8 mouse cellular contexts compared by ENCODE assay signal in genomic region chr5:88722213-88722600, GRCm38 (mm10). TPM values are rescaled to one million over a fixed set of nuclear protein-coding genes. Genes with fewer than 3 reads are reported as not detected.
DNase-seq lines count a peak whose midpoint lies in the region; ATAC-seq and TF ChIP-seq lines count a peak whose summit lies in the region.

No protein-coding gene starts in this region.

- 18% methylated on average over 4 of the region's 4 CpGs for whole genome bisulfite sequencing in heart, adult 2 months
- WGBS in embryonic facial prominence, embryonic 14.5 days: 38% methylated on average over 4 of the region's 4 CpGs
- WGBS in hindbrain, postnatal 0 days: 10% methylated on average over 4 of the region's 4 CpGs
- WGBS in liver, embryonic 12.5 days (ENCODE audit: insufficient replicate concordance): 8% methylated on average over 4 of the region's 4 CpGs

- intact Hi-C loops in heart, adult 2 months (cut with DNase I): no loop called here

- no peaks in the 10 kb centered on the region for H3K27me3 ChIP-seq in heart, adult 2 months (ENCODE audit: control insufficient read depth, insufficient read depth, low read length)
- H3K27me3 ChIP-seq in embryonic facial prominence, embryonic 14.5 days (replicated peaks; ENCODE audit: control insufficient read depth, insufficient read depth, low read length): no peaks in the 10 kb centered on the region
- H3K27me3 ChIP-seq in hindbrain, postnatal 0 days (ENCODE audit: insufficient read depth, low read length): no peaks in the 10 kb centered on the region
- no peaks in the 10 kb centered on the region for H3K27me3 ChIP-seq in liver, embryonic 12.5 days (replicated peaks)

- peak overlapping the region; percentile 94 for H3K9ac ChIP-seq in heart, adult 2 months (ENCODE audit: low read depth, low read length)
- peak overlapping the region; percentile 96 for H3K9ac ChIP-seq in embryonic facial prominence, embryonic 14.5 days (ENCODE audit: low read depth, low read length)
- peak overlapping the region; percentile 96 for H3K9ac ChIP-seq in hindbrain, postnatal 0 days (replicated peaks; ENCODE audit: low read length)
- H3K9ac ChIP-seq in liver, embryonic 12.5 days: peak overlapping the region; percentile 99

- no peak for TF ChIP-seq POLR2A in heart, adult 2 months (IDR thresholded peaks at IDR 0.05; ENCODE audit: insufficient read depth, low read depth, low read length)

- peak; percentile 19 to 38 for DNase-seq in heart, adult 2 months
- no peak for DNase-seq in heart, adult 9 months (ENCODE audit: low spot score in 2 of 2)
- DNase-seq in MN1 (ENCODE audit: low spot score): peak; percentile 67
- DNase-seq in embryonic facial prominence, embryonic 14.5 days (ENCODE audit: low spot score): no peak
- peak; percentile 11 for DNase-seq in hindbrain, postnatal 0 days (ENCODE audit: low spot score)
- DNase-seq in right cerebral cortex, postnatal 14 days: peak; percentile 35
- no peak for DNase-seq in thymus, adult 18-20 months

- peak overlapping the region; percentile 95 for H3K4me3 ChIP-seq in heart, adult 2 months
- peak overlapping the region; percentile 97 for H3K4me3 ChIP-seq in embryonic facial prominence, embryonic 14.5 days (ENCODE audit: low read depth, low read length)
- peak overlapping the region; percentile 92 for H3K4me3 ChIP-seq in hindbrain, postnatal 0 days (ENCODE audit: low read length)
- H3K4me3 ChIP-seq in liver, embryonic 12.5 days: peak overlapping the region; percentile 97

- no peak for TF ChIP-seq EP300 in heart, adult 2 months (IDR thresholded peaks at IDR 0.05; ENCODE audit: insufficient read depth, low read depth, low read length)

- peaks cover 16% of the 10 kb centered on the region for H3K36me3 ChIP-seq in heart, adult 2 months (ENCODE audit: control insufficient read depth, insufficient read depth, low read length)
- H3K36me3 ChIP-seq in embryonic facial prominence, embryonic 14.5 days (ENCODE audit: control insufficient read depth, insufficient read depth, low read length): no peaks in the 10 kb centered on the region
- no peaks in the 10 kb centered on the region for H3K36me3 ChIP-seq in hindbrain, postnatal 0 days (ENCODE audit: insufficient read depth, low read length)
- peaks cover 8% of the 10 kb centered on the region for H3K36me3 ChIP-seq in liver, embryonic 12.5 days

- H3K27ac ChIP-seq in heart, adult 2 months: no peak overlapping the region
- no peak overlapping the region for H3K27ac ChIP-seq in embryonic facial prominence, embryonic 14.5 days (replicated peaks; ENCODE audit: low read depth, low read length)
- H3K27ac ChIP-seq in hindbrain, postnatal 0 days: peak overlapping the region; percentile 97
- H3K27ac ChIP-seq in liver, embryonic 12.5 days: peak overlapping the region; percentile 96

- TF ChIP-seq CTCF in heart, adult 2 months (IDR thresholded peaks at IDR 0.05): no peak
- TF ChIP-seq CTCF in hindbrain, postnatal 0 days (IDR thresholded peaks at IDR 0.05; ENCODE audit: low read depth): no peak

- peaks cover 10% of the 10 kb centered on the region for H3K4me1 ChIP-seq in heart, adult 2 months (ENCODE audit: control insufficient read depth, insufficient read depth, low read length)
- H3K4me1 ChIP-seq in embryonic facial prominence, embryonic 14.5 days (ENCODE audit: control insufficient read depth, insufficient read depth, low read length): peaks cover 16% of the 10 kb centered on the region
- H3K4me1 ChIP-seq in hindbrain, postnatal 0 days (ENCODE audit: insufficient read depth, low read length): 0 out of 2 replicates have a peak, but pooled peaks cover 9% of the 10 kb centered on the region
- H3K4me1 ChIP-seq in liver, embryonic 12.5 days: peaks cover 58% of the 10 kb centered on the region

- peak overlapping the region; percentile 86 for H3K4me2 ChIP-seq in embryonic facial prominence, embryonic 14.5 days (ENCODE audit: low read depth, low read length)
- H3K4me2 ChIP-seq in hindbrain, postnatal 0 days (ENCODE audit: low read depth, low read length): peak overlapping the region; percentile 88
- H3K4me2 ChIP-seq in liver, embryonic 12.5 days: peak overlapping the region; percentile 91

- no peak for ATAC-seq in embryonic facial prominence, embryonic 14.5 days (ENCODE audit: low read depth)
- no peak for ATAC-seq in hindbrain, postnatal 0 days
- no peak for ATAC-seq in liver, embryonic 12.5 days

- H3K9me3 ChIP-seq in embryonic facial prominence, embryonic 14.5 days (ENCODE audit: control insufficient read depth, low read length): no peaks in the 10 kb centered on the region
- H3K9me3 ChIP-seq in hindbrain, postnatal 0 days (ENCODE audit: low read length): no peaks in the 10 kb centered on the region
- no peaks in the 10 kb centered on the region for H3K9me3 ChIP-seq in liver, embryonic 12.5 days (replicated peaks)

- H3K79me2 ChIP-seq in heart, adult 2 months (replicated peaks; ENCODE audit: control insufficient read depth, insufficient read depth, low read length): peaks cover 10% of the 10 kb centered on the region

RNA-seq across cellular contexts. Expression of gene Mob1b, which starts 1.6 kb away (rescaled TPM):
- 10 to 100 TPM; 18.1 to 23.0 TPM for total RNA-seq in heart, adult 2 months (2021)
- 4.6 and 11.9 TPM in 2 replicates for polyA plus RNA-seq in heart, adult 2 months (2012; rRNA removed)
- 14.3 and 16.1 TPM in 2 replicates for polyA plus RNA-seq in embryonic facial prominence, embryonic 14.5 days (2014; fragmentation: Nextera tagmentation; extraction: Ambion mirVana)
- total RNA-seq in hindbrain, postnatal 0 days (2014; rRNA removed): 10.5 and 12.2 TPM in 2 replicates
- polyA plus RNA-seq in hindbrain, postnatal 0 days (2015; fragmentation: Nextera tagmentation; extraction: Ambion mirVana): 7.8 and 8.5 TPM in 2 replicates
- 13.3 and 13.5 TPM in 2 replicates for polyA plus RNA-seq in liver, embryonic 12.5 days (2016; fragmentation: Nextera tagmentation; extraction: Ambion mirVana)

RNA-seq across cellular contexts. Expression of gene Dck, which starts 42.6 kb away (rescaled TPM):
- 1 to 10 TPM; 2.3 to 2.5 TPM for total RNA-seq in heart, adult 2 months (2021)
- 1.6 and 3.0 TPM in 2 replicates for polyA plus RNA-seq in heart, adult 2 months (2012; rRNA removed)
- 36.9 and 41.6 TPM in 2 replicates for polyA plus RNA-seq in embryonic facial prominence, embryonic 14.5 days (2014; fragmentation: Nextera tagmentation; extraction: Ambion mirVana)
- 20.3 and 22.3 TPM in 2 replicates for total RNA-seq in hindbrain, postnatal 0 days (2014; rRNA removed)
- polyA plus RNA-seq in hindbrain, postnatal 0 days (2015; fragmentation: Nextera tagmentation; extraction: Ambion mirVana): 29.7 and 31.5 TPM in 2 replicates
- 96.1 and 100 TPM in 2 replicates for polyA plus RNA-seq in liver, embryonic 12.5 days (2016; fragmentation: Nextera tagmentation; extraction: Ambion mirVana)

RNA-seq across cellular contexts. Expression of gene Grsf1, which starts 46.2 kb away (rescaled TPM):
- total RNA-seq in heart, adult 2 months (2021): 100 to 1,000 TPM; 187 to 211 TPM
- polyA plus RNA-seq in heart, adult 2 months (2012; rRNA removed): 63.6 and 111 TPM in 2 replicates
- 64.1 and 64.6 TPM in 2 replicates for polyA plus RNA-seq in embryonic facial prominence, embryonic 14.5 days (2014; fragmentation: Nextera tagmentation; extraction: Ambion mirVana)
- 39.9 and 48.8 TPM in 2 replicates for total RNA-seq in hindbrain, postnatal 0 days (2014; rRNA removed)
- 60.7 and 61.8 TPM in 2 replicates for polyA plus RNA-seq in hindbrain, postnatal 0 days (2015; fragmentation: Nextera tagmentation; extraction: Ambion mirVana)
- 47.0 and 48.6 TPM in 2 replicates for polyA plus RNA-seq in liver, embryonic 12.5 days (2016; fragmentation: Nextera tagmentation; extraction: Ambion mirVana)

Comparison
In these comparisons a context has a peak if more than half of its experiments do, and no peak if none do; other contexts are left out.
1. DNase-seq: peak in heart, adult 2 months (2 of 2), MN1 (single experiment), hindbrain, postnatal 0 days (single experiment) and right cerebral cortex, postnatal 14 days (single experiment); none in heart, adult 9 months (0 of 2), embryonic facial prominence, embryonic 14.5 days (single experiment) and thymus, adult 18-20 months (0 of 2).
2. H3K27ac ChIP-seq: peak in hindbrain, postnatal 0 days (single experiment) and liver, embryonic 12.5 days (single experiment); none in heart, adult 2 months (single experiment) and embryonic facial prominence, embryonic 14.5 days (single experiment).
3. Peak in every context shown above with its lines, with median percentiles within 50 percentile points of each other: H3K4me3 ChIP-seq, H3K9ac ChIP-seq and H3K4me2 ChIP-seq.